Mouse (Mus musculus) stomach, postnatal 0 days (tissue): ENCODE data around the gene 1810013L24Rik. TPM values are rescaled to one million over a fixed set of nuclear protein-coding genes. Genes with fewer than 3 reads are reported as not detected.

Source experiments
- ATAC-seq: fragments of 200-750 bp; cut with Nextera tagmentation; 2 replicates; pipeline ENCODE4 v1.8.0; 2017; ENCODE audit not compliant: low FRiP score, low TSS enrichment
- DNase-seq: peaks from one replicate; pipeline ENCODE4 v3.0.0-alpha.2; 2016; ENCODE audit warnings: low spot score
- H3K27ac ChIP-seq: fragments of 300-500 bp; sonication (generic); replicated peaks from 2 replicates; pipeline ENCODE4 v1.5.1; 2014; ENCODE audit warnings: mild to moderate bottlenecking, control low read depth
- H3K27me3 ChIP-seq: fragments of 300-500 bp; sonication (generic); 2 replicates; pipeline ENCODE4 v1.6.1; 2014; ENCODE audit warnings: low read length; ENCODE audit not compliant: control insufficient read depth, insufficient read depth
- H3K36me3 ChIP-seq: fragments of 300-500 bp; sonication (generic); 2 replicates; pipeline ENCODE4 v1.6.1; 2014; ENCODE audit warnings: low read length, mixed read lengths; ENCODE audit not compliant: control insufficient read depth, insufficient read depth
- H3K4me1 ChIP-seq: fragments of 300-500 bp; sonication (generic); replicated peaks from 2 replicates; pipeline ENCODE4 v1.6.1; 2014; ENCODE audit warnings: antibody characterized with exemption; ENCODE audit not compliant: control insufficient read depth, insufficient read depth
- H3K4me2 ChIP-seq: fragments of 300-500 bp; sonication (generic); replicated peaks from 2 replicates; pipeline ENCODE4 v1.6.1; 2014; ENCODE audit warnings: low read depth, mild to moderate bottlenecking, control low read depth, moderate library complexity
- H3K4me3 ChIP-seq: fragments of 300-500 bp; sonication (generic); 2 replicates; pipeline ENCODE4 v1.5.1; 2014; ENCODE audit warnings: low read depth, low read length, control low read depth
- H3K9ac ChIP-seq: fragments of 300-500 bp; sonication (generic); 2 replicates; pipeline ENCODE4 v1.6.1; 2014; ENCODE audit warnings: mild to moderate bottlenecking, low read length, control low read depth, mixed read lengths
- H3K9me3 ChIP-seq: fragments of 300-500 bp; sonication (generic); 2 replicates; pipeline ENCODE4 v1.6.1; 2016; ENCODE audit warnings: low read length; ENCODE audit not compliant: control insufficient read depth
- CTCF ChIP-seq: IDR thresholded peaks from 2 replicates; pipeline ENCODE4 v1.5.1; 2016; ENCODE audit warnings: antibody characterized with exemption, low read depth, mild to moderate bottlenecking, moderate library complexity
- EP300 ChIP-seq: optimal IDR thresholded peaks from 2 replicates; pipeline ENCODE3; 2016; ENCODE audit warnings: antibody characterized with exemption
- WGBS: fragments of 180-500 bp; shearing (Covaris S2); extraction: QIAGEN DNeasy Blood & Tissue Kit; methylation state at CpG from one replicate; pipeline ENCODE4 v1.1.7; 2014; 5-methylcytosine and 5-hydroxymethylcytosine counted together
- polyA plus RNA-seq: library from polyadenylated mRNA; unstranded; fragments of >200 nt; fragmentation: Nextera tagmentation; extraction: Ambion mirVana; gene quantifications from 2 replicates; pipeline ENCODE4 v1.2.1, GENCODE M21; 2015

1810013L24Rik gene
- 15.6 and 16.3 TPM in 2 replicates for polyA plus RNA-seq

DNA sequence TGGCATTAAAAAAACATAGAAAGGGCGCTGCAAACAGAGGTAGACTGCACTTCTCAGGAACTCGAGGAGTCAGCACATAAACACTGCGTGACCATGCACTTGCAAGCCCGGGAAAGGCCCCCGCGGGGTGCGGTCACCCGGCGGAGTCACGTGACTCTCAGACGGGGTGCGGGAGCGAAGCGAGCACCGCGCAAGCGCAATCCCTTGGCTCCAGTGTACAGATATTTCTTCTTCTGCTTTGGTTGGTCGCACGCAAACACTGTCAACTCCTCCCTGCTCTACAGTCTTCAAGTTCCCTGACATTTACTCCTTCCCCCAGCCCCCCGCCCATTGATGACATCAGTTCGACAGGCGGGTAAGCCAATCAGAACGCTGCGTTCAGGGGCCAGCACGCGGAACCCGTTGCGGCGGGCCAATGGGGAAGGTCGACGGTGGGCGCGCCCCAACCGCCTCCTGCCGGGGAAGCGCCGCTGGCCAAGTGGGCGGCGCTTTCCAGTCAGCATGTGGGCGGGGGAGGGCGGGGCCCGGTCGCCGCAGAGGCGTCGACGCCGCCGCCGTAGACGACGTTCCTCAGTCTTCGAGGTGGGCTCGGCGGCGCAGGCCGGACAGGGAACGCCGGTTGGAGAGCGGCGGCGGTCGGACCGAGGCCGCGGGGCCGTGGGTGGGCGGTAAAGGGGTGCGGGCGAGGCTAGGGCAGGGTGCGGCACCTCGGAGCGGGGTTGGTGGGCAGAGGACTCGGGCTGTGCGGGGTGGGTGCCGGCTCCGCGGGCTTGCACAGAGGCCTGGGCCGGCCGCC, at the start of gene 1810013L24Rik:
Gene 1810013L24Rik, plus strand, starts transcription at position 537 of the 796 bp plus-strand sequence.
- peak within 1 kb of the TSS; percentile 92 for H3K4me2 ChIP-seq
- peak within 1 kb of the TSS; percentile 100 for H3K9ac ChIP-seq
- peak; percentile 96 for ATAC-seq
- under 1% methylated on average over 64 of the region's 80 CpGs for WGBS
- TF ChIP-seq CTCF (no peak; the same call in 1 of the 2 replicates), EP300 (no peak)
- H3K9me3 ChIP-seq, result no peaks in the 10 kb centered on the region
- no peaks in the 10 kb centered on the region for H3K27me3 ChIP-seq
- peak; percentile 99 for DNase-seq
- no peaks in the 10 kb centered on the region for H3K36me3 ChIP-seq
- H3K4me3 ChIP-seq, result peak within 1 kb of the TSS; percentile 100
- H3K4me1 ChIP-seq, result peaks cover 6% of the 10 kb centered on the region
- H3K27ac ChIP-seq, result peak within 1 kb of the TSS; percentile 99

- no peak overlapping the region for H3K4me3 ChIP-seq
- H3K4me2 ChIP-seq, result no peak overlapping the region
- DNase-seq (no peak), ATAC-seq (no peak)
- H3K27ac ChIP-seq, result no peak overlapping the region
- TF ChIP-seq CTCF (no peak), EP300 (no peak)
- 74% methylated on average over 3 of the region's 3 CpGs for WGBS
- H3K36me3 ChIP-seq, result no peaks in the 10 kb centered on the region
- H3K9ac ChIP-seq, result no peak overlapping the region
- H3K9me3 ChIP-seq, result no peaks in the 10 kb centered on the region
- H3K27me3 ChIP-seq, result no peaks in the 10 kb centered on the region
- no peaks in the 10 kb centered on the region for H3K4me1 ChIP-seq
Measured at GRCm38 (mm10) chr16:8780187-8780586, 49.7 kb upstream of the 1810013L24Rik start.

DNA sequence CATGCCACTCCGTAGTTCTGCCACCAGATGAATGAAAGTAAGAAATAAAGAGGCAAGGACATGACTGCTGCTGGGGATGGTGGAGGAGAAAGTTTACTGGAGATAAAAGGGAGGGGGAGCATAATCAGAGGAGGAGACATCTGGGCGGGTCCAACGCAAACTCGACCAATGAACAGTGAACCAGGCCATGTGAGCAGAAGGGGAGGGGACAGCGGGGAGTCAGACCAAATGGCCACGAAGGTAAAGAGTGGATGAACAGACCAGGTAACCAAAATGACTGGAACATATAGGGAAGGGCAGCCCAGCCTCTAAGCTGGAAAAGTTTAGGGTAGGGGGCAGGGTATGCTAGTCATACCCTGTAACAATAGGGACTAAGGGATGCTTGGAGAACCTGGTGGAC, 48.7 kb upstream of the 1810013L24Rik start:
- ATAC-seq (no peak), DNase-seq (no peak)
- Histone ChIP-seq H3K4me3 (no peak overlapping the region), H3K27ac (no peak overlapping the region), H3K4me1 (no peaks in the 10 kb centered on the region), H3K27me3 (no peaks in the 10 kb centered on the region), H3K9me3 (no peaks in the 10 kb centered on the region), H3K9ac (no peak overlapping the region), H3K4me2 (no peak overlapping the region), H3K36me3 (no peaks in the 10 kb centered on the region)
- WGBS, result 53% methylated on average over 6 of the region's 6 CpGs
- TF ChIP-seq EP300, result no peak

- DNase-seq (no peak), ATAC-seq (no peak)
- 92% methylated on average over 2 of the region's 2 CpGs for WGBS
- Histone ChIP-seq H3K27ac (no peak overlapping the region), H3K36me3 (no peaks in the 10 kb centered on the region), H3K4me2 (no peak overlapping the region), H3K9me3 (no peaks in the 10 kb centered on the region), H3K9ac (no peak overlapping the region), H3K4me1 (no peaks in the 10 kb centered on the region), H3K27me3 (no peaks in the 10 kb centered on the region), H3K4me3 (no peak overlapping the region)
- TF ChIP-seq EP300 (no peak), CTCF (peak; percentile 27)
Measured at GRCm38 (mm10) chr16:8781660-8782059, 48.2 kb upstream of the 1810013L24Rik start.

DNA sequence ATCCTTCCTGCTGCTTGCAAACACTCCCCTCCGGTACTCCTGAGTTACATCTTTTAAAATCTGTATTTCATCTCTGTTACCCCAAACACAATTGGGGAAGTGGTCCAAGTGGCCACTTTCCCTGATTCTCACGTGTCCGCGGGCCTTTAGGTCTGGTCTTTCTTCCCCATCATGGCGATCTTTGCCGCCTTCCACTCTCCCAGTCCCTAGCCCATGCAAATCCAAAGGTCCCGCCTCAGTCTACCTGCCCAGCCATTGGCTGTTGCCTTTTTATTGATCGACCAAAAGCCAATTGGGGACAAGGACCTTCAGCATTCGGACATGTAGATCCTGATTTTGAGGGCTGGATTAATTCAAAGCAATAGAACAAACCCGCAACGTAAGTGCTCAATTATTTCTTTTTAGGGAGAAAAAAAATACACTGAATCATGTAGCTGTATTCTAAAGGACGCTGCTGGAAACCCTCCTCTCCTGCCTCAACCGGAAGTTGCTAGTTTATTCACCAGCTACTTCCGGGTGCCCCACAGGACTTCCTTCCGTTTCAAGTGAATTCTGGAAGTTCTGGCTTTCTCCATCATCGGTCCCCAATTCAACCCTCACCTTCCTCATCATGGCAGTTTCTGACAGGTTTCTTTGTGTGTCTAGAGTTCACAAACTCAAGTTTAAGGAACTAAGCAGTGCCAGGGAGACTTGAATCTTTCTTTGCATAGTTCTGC, 46.5 kb upstream of the 1810013L24Rik start:
- TF ChIP-seq CTCF (no peak), EP300 (no peak)
- no peak for DNase-seq
- WGBS, result 78% methylated on average over 16 of the region's 16 CpGs
- Histone ChIP-seq H3K4me3 (no peak overlapping the region), H3K27me3 (no peaks in the 10 kb centered on the region), H3K9ac (no peak overlapping the region), H3K36me3 (no peaks in the 10 kb centered on the region), H3K4me2 (no peak overlapping the region), H3K4me1 (no peaks in the 10 kb centered on the region), H3K27ac (no peak overlapping the region), H3K9me3 (no peaks in the 10 kb centered on the region)
- no peak for ATAC-seq

GRCm38 (mm10) chr16:8784753-8785152, 45.1 kb upstream of the 1810013L24Rik start:
- 41% methylated on average over 3 of the region's 3 CpGs for WGBS

More at GRCm38 (mm10) chr16:8784753-8785152, 45.1 kb upstream of the 1810013L24Rik start:
- no peak overlapping the region for H3K4me3 ChIP-seq
- H3K4me2 ChIP-seq, result no peak overlapping the region
- no peaks in the 10 kb centered on the region for H3K4me1 ChIP-seq
- peak; percentile 56; the same call in 1 of the 2 replicates for ATAC-seq
- H3K27ac ChIP-seq, result no peak overlapping the region
- H3K36me3 ChIP-seq, result no peaks in the 10 kb centered on the region
- no peaks in the 10 kb centered on the region for H3K9me3 ChIP-seq
- no peak overlapping the region for H3K9ac ChIP-seq
- TF ChIP-seq EP300 (no peak), CTCF (no peak)
- no peaks in the 10 kb centered on the region for H3K27me3 ChIP-seq
- DNase-seq, result peak; percentile 72
